Mouse (Mus musculus) embryonic fibroblast, embryonic 13.5 days (primary cell): ENCODE measurements around the gene Tnfaip2. TPM values are rescaled to one million over a fixed set of nuclear protein-coding genes. Genes with fewer than 3 reads are reported as not detected.

ENCODE experiments used
- H3K27ac ChIP-seq: 2 replicates; pipeline ENCODE4 v1.5.1; 2012; ENCODE audit warnings: low read length, control low read depth, inconsistent platforms; ENCODE audit not compliant: insufficient read depth
- H3K4me1 ChIP-seq: 2 replicates; pipeline ENCODE4 v1.6.1; 2011; ENCODE audit warnings: low read length; ENCODE audit not compliant: control insufficient read depth, insufficient read depth
- H3K4me3 ChIP-seq: 2 replicates; pipeline ENCODE4 v1.5.1; 2011; ENCODE audit warnings: mild to moderate bottlenecking, control low read depth, low read length; ENCODE audit not compliant: insufficient read depth
- CTCF ChIP-seq: IDR thresholded peaks from 2 replicates; pipeline ENCODE4 v1.5.1; 2011; ENCODE audit warnings: mild to moderate bottlenecking, control low read depth, low read length, moderate library complexity, borderline replicate concordance; ENCODE audit not compliant: insufficient read depth
- POLR2A ChIP-seq: IDR thresholded peaks from 2 replicates; pipeline ENCODE4 v1.6.1; 2011; ENCODE audit warnings: low read depth, mild to moderate bottlenecking, control low read depth, low read length, moderate library complexity
- polyA plus RNA-seq: library from polyadenylated mRNA; stranded (reverse); fragments of >200 nt; gene quantifications from 2 replicates; pipeline ENCODE4 v1.2.4, GENCODE M21; 2011; ENCODE audit warnings: low read depth; ENCODE audit not compliant: missing spikeins, insufficient read length

The Tnfaip2 gene
- polyA plus RNA-seq, 1 experiment: 46.5 TPM

- TF ChIP-seq POLR2A: peak; percentile 61
- no peak for TF ChIP-seq CTCF
- peak overlapping the region; percentile 62 for H3K4me3 ChIP-seq
Observed at GRCm38 (mm10) chr12:111443921-111444831, 1.9 kb downstream of the Tnfaip2 start.

DNA sequence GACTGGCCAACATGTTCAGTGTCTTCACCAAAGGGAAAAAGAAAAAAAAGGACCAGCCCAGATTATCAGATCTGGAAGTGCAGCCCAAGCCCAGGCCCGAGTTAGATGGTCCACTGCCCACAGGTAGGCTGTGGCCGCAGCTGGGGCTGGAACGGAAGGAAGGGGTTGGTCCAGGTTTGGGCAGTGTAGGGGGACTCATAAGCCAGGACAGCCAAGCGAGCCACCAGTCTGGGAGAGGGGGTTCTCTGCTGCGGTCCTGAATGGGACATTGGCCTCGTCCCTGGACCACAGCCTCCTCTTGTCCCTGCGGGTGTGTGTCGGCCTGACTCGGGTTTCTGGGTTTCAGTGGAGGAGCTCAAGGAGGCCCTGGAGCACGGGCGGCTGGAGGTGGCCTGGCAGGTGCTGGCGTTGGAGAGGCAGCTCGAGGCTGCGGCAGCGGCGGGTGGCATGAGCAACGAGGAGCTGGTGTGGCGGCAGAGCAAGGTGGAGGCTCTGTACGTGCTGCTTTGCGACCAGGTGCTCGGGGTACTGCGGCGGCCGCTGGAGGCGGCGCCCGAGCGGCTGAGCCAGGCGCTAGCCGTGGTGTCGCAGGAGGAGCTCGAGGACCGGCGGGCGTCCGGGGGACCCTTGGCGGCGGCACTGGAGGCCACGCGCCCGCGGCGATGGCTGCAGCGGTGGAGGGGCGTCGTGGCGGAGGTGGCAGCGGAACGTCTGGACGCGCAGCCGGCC lies 3.1 kb downstream of the Tnfaip2 start:
- Histone ChIP-seq H3K4me3 (peak overlapping the region; percentile 5; the same call in 1 of the 2 replicates), H3K4me1 (peaks cover 32% of the 10 kb centered on the region), H3K27ac (no peak overlapping the region)
- no peak for TF ChIP-seq CTCF
- TF ChIP-seq POLR2A: no peak

More at GRCm38 (mm10) chr12:111443921-111444831, 1.9 kb downstream of the Tnfaip2 start:
- peak overlapping the region; percentile 62 for H3K27ac ChIP-seq
- peaks cover 22% of the 10 kb centered on the region for H3K4me1 ChIP-seq

- no peak overlapping the region for H3K27ac ChIP-seq
- H3K4me3 ChIP-seq: no peak overlapping the region
- peaks cover 37% of the 10 kb centered on the region for H3K4me1 ChIP-seq
- no peak for TF ChIP-seq CTCF
- TF ChIP-seq POLR2A: no peak
Observed at GRCm38 (mm10) chr12:111445890-111446613, 3.8 kb downstream of the Tnfaip2 start.

DNA sequence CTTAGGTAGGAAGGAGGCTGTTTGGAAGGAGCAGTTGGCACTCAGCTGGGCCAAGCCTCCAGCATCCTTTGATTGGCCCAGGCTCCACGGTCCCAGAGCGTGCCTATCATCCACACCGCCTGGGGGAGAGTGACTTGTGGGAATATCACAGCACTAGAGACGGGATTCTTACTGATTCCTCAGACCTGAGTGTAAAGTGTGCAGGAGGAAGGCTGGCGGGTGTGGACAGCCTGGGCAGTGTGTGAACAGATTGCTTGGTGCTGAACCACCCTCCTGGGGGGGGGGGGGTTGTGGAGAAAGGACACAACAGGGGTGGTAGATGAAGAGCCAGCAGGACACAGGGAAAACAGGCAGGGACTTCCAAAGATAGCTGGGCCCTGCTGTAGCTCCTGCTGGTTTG lies 4.5 kb downstream of the Tnfaip2 start:
- TF ChIP-seq POLR2A (no peak), CTCF (no peak)
- H3K4me1 ChIP-seq: peaks cover 37% of the 10 kb centered on the region

GRCm38 (mm10) chr12:111447350-111447749 lies 5.1 kb downstream of the Tnfaip2 start:
- Histone ChIP-seq H3K4me1 (peaks cover 37% of the 10 kb centered on the region), H3K27ac (no peak overlapping the region; the same call in 1 of the 2 replicates)
- TF ChIP-seq CTCF (no peak), POLR2A (no peak)

More for the DNA sequence above, 4.5 kb downstream of the Tnfaip2 start:
- H3K27ac ChIP-seq: no peak overlapping the region; the same call in 1 of the 2 replicates
- no peak overlapping the region for H3K4me3 ChIP-seq

DNA sequence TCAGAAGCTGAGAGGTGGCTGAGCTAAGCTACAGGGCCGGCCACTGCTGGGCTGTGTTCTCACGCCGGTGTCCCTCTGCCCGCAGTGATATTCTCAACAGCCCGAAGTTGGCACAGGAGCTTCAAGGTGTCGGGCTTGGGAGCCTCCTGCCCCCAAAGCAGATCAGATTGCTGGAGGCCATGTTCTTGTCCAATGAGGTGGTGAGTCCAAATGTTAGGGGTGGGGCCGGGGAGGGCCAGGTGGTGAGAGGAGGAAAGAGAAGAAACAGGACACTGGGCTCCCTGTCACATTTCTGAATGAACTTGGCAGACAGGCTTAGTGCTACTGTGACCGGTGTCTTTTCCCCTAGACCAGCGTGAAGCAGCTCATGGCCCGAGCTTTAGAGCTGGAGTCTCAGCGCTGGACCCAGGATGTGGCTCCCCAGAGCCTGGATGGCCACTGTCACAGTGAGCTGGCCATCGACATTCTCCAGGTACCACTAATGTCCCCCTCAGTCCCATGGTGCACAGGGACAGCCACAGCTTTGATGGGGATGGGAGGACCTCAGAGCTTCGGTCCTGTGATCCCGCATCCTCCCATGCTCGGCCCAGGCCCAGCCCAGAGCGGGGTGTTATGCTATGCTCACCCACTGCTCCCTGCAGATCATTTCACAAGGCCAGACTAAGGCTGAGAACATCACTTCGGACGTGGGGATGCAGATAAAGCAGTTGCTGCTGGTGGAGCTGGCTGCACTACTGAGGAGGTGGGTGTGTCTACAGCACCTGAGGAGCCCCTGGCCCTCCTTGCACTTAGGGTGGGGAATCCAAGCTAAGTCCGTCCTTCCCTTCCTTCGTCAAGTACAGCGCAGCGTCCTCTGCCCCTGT lies 5.9 kb downstream of the Tnfaip2 start:
- Histone ChIP-seq H3K27ac (peak overlapping the region; percentile 14; the same call in 1 of the 2 replicates), H3K4me3 (no peak overlapping the region), H3K4me1 (peaks cover 37% of the 10 kb centered on the region)
- no peak for TF ChIP-seq CTCF
- TF ChIP-seq POLR2A: no peak

More at GRCm38 (mm10) chr12:111447350-111447749, 5.1 kb downstream of the Tnfaip2 start:
- no peak overlapping the region for H3K4me3 ChIP-seq

DNA sequence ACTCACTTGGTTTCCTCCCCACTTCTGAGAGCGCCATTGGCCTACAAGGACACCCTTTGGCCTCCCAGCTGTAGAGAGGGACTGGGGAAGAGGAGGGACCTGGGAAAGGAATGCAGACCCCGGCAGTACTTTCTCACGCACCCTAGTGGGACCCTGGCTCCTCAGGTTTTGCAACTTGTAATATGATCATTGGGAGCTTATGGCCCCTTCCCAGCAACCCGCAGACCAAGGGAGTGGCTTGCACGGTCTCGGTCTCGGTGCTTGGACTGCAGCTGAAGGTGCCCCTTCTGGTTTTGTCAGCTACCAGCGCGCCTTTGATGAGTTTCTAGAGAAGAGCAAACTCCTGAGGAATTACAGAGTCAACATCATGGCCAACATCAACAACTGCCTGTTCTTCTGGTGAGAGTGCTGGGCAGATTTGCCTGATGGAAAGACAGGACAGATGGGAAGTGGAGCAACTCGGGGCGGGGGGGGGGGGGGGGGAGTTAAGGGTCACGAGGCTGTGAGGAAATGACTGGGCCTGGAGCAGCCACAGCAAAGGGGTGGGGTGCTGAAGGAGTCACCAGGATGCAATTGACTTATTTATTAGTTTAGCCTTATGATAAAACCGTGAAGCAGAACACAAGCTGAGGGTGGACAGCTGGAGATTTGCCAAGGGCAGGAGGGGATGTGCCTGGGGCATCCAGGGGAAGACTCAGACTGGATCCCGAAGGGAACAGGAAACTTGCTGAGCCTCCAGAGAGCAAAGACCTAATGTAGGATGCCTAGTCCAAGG lies 6.8 kb downstream of the Tnfaip2 start:
- TF ChIP-seq POLR2A (0 out of 2 replicates have a peak, but pooled peaks have one; percentile 13), CTCF (no peak)
- peaks cover 37% of the 10 kb centered on the region for H3K4me1 ChIP-seq
- H3K27ac ChIP-seq: peak overlapping the region; percentile 49; the same call in 1 of the 2 replicates
- H3K4me3 ChIP-seq: no peak overlapping the region

- no peak for TF ChIP-seq POLR2A
- TF ChIP-seq CTCF: no peak
- Histone ChIP-seq H3K27ac (no peak overlapping the region), H3K4me1 (peaks cover 41% of the 10 kb centered on the region), H3K4me3 (no peak overlapping the region)
Observed at GRCm38 (mm10) chr12:111450359-111450758, 8.1 kb downstream of the Tnfaip2 start.
